Mouse (Mus musculus) testis, adult 2 months (tissue): Measurements from ENCODE around the gene Slco3a1. TPM values are rescaled to one million over a fixed set of nuclear protein-coding genes. Genes with fewer than 3 reads are reported as not detected.

Experiments used
- H3K27ac ChIP-seq: fragments of 200-500 bp; 2 replicates; pipeline ENCODE4 v1.5.1; 2012; ENCODE audit warnings: low read depth, low read length; ENCODE audit not compliant: control insufficient read depth, insufficient read depth
- H3K27me3 ChIP-seq: fragments of 200-500 bp; 2 replicates; pipeline ENCODE4 v1.6.1; 2012; ENCODE audit warnings: mild to moderate bottlenecking, low read length, moderate library complexity; ENCODE audit not compliant: control insufficient read depth, insufficient read depth
- H3K36me3 ChIP-seq: fragments of 200-500 bp; 2 replicates; pipeline ENCODE4 v1.6.1; 2012; ENCODE audit warnings: mild to moderate bottlenecking, low read length; ENCODE audit not compliant: control insufficient read depth, insufficient read depth
- H3K4me1 ChIP-seq: fragments of 200-500 bp; 2 replicates; pipeline ENCODE4 v1.6.1; 2012; ENCODE audit warnings: low read length; ENCODE audit not compliant: control insufficient read depth, insufficient read depth
- H3K4me3 ChIP-seq: fragments of 200-500 bp; 2 replicates; pipeline ENCODE4 v1.5.1; 2012; ENCODE audit warnings: low read depth, mild to moderate bottlenecking, low read length, moderate library complexity, mixed read lengths; ENCODE audit not compliant: control insufficient read depth
- CTCF ChIP-seq: fragments of 200-500 bp; IDR thresholded peaks from 2 replicates; pipeline ENCODE4 v1.5.1; 2012; ENCODE audit warnings: low read depth, mild to moderate bottlenecking, inconsistent platforms, low read length, moderate library complexity; ENCODE audit not compliant: control insufficient read depth, insufficient read depth, insufficient replicate concordance
- POLR2A ChIP-seq: fragments of 200-500 bp; IDR thresholded peaks from 2 replicates; pipeline ENCODE4 v1.6.1; 2012; ENCODE audit warnings: low read depth, mild to moderate bottlenecking, inconsistent platforms, low read length, moderate library complexity; ENCODE audit not compliant: control insufficient read depth
- polyA plus RNA-seq: library from polyadenylated mRNA; depleted of rRNA; stranded (reverse); fragments of >200 nt; gene quantifications from 2 replicates; pipeline ENCODE4 v1.2.3, GENCODE M21; 2012; rRNA removed

Gene Slco3a1
- 67.7 and 72.4 TPM in 2 replicates for polyA plus RNA-seq

DNA sequence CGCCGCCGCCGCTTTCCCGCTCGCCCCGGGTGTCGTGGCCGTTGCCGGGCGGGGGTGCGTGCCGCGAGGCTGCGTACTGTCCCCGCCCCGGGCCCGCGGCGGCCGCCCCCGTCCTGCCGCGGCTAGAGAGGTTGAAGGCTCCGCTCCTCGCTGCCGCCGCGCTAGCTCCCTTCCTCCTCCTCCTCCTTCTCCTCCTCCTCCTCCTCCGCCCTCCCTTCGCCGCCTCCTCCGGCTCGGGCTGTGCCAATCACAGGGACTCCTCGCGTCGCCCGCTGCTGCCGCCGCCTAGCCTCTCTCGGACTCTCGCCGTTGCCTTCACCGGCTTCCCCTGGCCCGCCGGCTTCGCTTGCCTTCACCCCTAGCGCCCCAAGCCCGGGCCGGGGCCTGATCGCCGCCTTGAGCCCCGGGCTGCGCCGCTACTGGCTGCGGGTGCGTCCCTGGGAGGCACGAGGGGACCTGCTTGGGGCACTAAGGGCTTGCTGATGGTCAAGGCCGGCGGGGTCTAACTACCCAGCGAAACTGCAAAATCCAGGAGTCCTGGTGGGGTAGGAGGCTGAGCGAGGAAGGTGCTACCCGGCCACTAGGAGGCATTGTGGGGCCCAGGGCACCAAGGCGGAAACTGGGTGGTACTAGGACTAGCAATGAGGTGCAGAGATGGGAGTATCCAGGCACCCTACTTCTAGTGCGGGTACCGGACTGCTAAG, at the start of gene Slco3a1:
Gene Slco3a1 (minus strand): TSS at position 173 of the 704 bp plus-strand sequence.
- peak; percentile 26; the same call in 1 of the 2 replicates for TF ChIP-seq POLR2A
- peak; percentile 52; the same call in 1 of the 2 replicates for TF ChIP-seq CTCF
- no peaks in the 10 kb centered on the region for H3K36me3 ChIP-seq
- peak within 1 kb of the TSS; percentile 77 for H3K27ac ChIP-seq
- H3K27me3 ChIP-seq, result no peaks in the 10 kb centered on the region
- peak within 1 kb of the TSS; percentile 65 for H3K4me3 ChIP-seq
- H3K4me1 ChIP-seq, result peaks cover 14% of the 10 kb centered on the region

DNA sequence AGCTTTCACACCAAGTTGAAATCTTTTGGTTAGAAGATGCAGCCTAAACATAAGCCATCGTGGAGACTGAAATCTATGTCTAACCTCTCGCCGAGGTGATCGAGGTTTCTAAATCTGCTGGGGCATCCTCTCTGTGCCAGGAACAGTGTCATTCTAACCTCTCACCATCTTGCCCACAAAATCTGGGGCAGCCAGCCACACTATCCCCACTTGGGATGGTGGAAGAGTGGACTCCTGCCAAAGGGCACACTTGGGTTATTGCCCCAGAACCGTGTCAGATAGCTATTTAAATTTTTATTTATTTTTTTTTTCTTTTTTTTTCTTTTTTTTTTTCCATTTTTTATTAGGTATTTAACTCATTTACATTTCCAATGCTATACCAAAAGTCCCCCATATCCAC, 46.4 kb upstream of the Slco3a1 start:
- Histone ChIP-seq H3K27ac (no peak overlapping the region), H3K4me3 (no peak overlapping the region), H3K36me3 (no peaks in the 10 kb centered on the region), H3K4me1 (no peaks in the 10 kb centered on the region), H3K27me3 (no peaks in the 10 kb centered on the region)
- TF ChIP-seq CTCF, result no peak
- no peak for TF ChIP-seq POLR2A

DNA sequence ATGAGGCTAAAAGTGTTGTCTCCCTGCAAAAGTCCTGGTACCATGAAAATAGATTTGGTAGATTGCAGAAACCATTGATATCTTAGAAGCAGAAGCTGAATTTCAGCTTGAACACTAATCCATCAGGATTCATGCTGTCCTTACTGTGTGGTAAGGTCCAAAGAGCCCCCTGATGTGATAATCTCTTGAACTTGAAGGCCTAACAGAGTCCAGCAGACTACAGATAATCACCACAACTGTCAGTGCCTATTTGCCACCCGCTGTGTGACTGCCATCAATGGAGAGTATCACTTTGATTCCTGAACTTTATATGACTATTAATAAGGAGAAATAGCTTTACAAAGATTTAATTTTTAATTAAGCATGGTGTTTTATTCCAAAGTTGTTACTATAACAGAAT, 24.8 kb upstream of the Slco3a1 start:
- Histone ChIP-seq H3K4me1 (no peaks in the 10 kb centered on the region), H3K27ac (no peak overlapping the region), H3K36me3 (no peaks in the 10 kb centered on the region), H3K27me3 (no peaks in the 10 kb centered on the region), H3K4me3 (no peak overlapping the region)
- TF ChIP-seq CTCF (no peak), POLR2A (no peak)

DNA sequence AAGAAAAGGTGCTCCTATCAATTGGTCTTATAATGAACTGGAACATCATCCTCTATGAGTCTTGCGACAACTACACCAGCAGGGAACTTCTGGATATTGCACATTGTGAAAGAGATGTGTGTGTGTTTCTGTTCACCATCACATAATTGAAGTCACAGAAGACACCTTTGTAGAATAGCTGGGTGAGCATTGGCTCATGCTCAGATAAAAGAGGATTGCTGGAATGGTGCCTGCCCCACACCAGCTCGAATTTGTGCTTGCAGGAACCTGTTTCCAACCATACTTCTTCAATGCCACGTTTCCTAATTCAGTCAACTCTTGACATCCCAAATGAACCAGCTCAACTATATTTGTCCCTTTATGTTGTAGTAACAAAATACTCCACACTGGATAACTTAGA, 21.1 kb upstream of the Slco3a1 start:
- H3K27me3 ChIP-seq, result no peaks in the 10 kb centered on the region
- H3K4me1 ChIP-seq, result no peaks in the 10 kb centered on the region
- no peak overlapping the region for H3K27ac ChIP-seq
- H3K36me3 ChIP-seq, result no peaks in the 10 kb centered on the region
- TF ChIP-seq CTCF (no peak), POLR2A (no peak)
- no peak overlapping the region for H3K4me3 ChIP-seq

DNA sequence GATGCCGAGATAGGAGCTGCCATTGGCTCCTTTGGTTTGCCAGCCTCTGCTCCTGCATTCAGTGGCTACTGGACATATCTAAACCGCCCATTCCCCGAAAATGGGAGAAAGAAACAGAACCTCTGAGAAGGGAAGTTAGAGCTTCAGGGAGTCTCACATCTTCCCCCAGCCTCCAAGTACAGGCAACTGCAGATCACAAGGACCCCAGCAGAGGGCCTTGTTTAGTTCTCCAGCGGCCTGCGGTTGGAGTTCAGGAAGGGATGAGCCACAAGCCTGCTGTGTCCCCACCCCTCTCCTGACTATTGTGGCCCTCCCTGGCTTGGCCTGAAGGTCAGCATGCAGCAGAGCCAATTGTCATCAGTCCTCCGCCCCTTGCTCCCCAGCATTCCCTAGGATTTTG, 836 bp upstream of the Slco3a1 start:
- no peaks in the 10 kb centered on the region for H3K36me3 ChIP-seq
- peak overlapping the region; percentile 65 for H3K4me3 ChIP-seq
- no peak overlapping the region for H3K27ac ChIP-seq
- H3K27me3 ChIP-seq, result no peaks in the 10 kb centered on the region
- TF ChIP-seq CTCF, result peak; percentile 34; the same call in 1 of the 2 replicates
- TF ChIP-seq POLR2A, result no peak
- peaks cover 14% of the 10 kb centered on the region for H3K4me1 ChIP-seq

DNA sequence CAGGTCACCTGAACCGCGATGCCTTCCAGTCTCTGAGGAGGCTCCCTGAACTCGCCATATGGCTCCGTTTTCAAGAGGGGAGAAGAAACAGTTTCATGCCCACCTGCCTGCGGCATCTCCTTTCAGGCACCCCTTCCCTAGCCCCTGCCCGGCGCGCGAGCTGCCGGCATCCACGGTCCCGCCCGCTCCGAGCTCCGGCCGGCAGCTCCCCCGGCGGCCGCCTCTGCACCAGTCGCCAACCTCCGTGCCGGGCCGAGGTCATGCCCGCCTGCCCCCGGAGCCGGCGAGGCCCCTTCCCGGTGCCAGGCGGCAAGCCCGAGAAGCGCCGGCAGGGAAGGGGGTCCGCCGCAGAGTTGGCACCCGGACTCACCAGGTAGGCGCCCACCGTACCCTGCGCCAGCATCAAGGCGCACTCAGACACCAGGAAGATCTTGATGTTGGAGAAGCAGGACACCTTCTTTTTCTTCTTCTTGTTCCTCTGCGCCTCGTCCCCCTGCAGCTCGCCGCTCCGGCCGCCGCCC, 479 bp downstream of the Slco3a1 start:
- H3K36me3 ChIP-seq, result no peaks in the 10 kb centered on the region
- no peaks in the 10 kb centered on the region for H3K27me3 ChIP-seq
- H3K27ac ChIP-seq, result no peak overlapping the region
- TF ChIP-seq CTCF, result no peak
- peaks cover 14% of the 10 kb centered on the region for H3K4me1 ChIP-seq
- peak overlapping the region; percentile 65 for H3K4me3 ChIP-seq

DNA sequence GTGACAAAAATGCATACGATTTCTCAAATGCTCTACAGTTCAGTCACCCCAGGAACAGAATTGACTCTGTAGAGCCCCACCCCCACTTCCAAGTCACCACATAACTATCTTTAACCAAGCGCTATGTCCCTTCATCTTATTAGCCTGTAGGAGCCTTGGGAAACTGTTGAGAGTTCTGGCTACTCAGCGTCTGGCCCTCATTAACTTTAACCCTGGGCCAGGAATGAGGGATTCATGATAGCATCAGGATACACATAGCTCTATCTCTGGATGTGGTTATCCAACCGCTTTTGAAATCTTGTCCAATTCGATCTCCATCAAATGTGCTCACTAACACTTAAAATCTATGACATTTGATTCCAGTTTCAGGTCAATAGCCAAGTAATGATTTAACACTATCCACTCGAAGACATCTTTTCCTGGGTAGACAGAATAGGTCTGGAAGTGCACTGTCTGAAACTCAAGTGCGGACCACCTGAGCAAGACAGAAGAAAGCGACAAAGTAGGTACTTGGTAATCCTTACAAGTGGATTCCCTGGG, 1.4 kb downstream of the Slco3a1 start:
- H3K4me3 ChIP-seq, result peak overlapping the region; percentile 65; the same call in 1 of the 2 replicates
- H3K36me3 ChIP-seq, result no peaks in the 10 kb centered on the region
- H3K27me3 ChIP-seq, result no peaks in the 10 kb centered on the region
- H3K4me1 ChIP-seq, result peaks cover 14% of the 10 kb centered on the region
- no peak overlapping the region for H3K27ac ChIP-seq
- TF ChIP-seq POLR2A (no peak), CTCF (no peak)
